Mouse (Mus musculus) lung, adult 2 months (tissue): ENCODE measurements at regions not wholly inside any gene's neighbourhood (a gene's known extent, or its start where the extent isn't known, plus 50 kb on each side); places are given as distances from the start of the nearest gene placed in this dataset.

Source experiments
- CTCF ChIP-seq: fragments of 200-500 bp; IDR thresholded peaks from 2 replicates; pipeline ENCODE4 v1.5.1; 2011; ENCODE audit warnings: mild to moderate bottlenecking, low read length, control low read depth; ENCODE audit not compliant: insufficient read depth
- POLR2A ChIP-seq: fragments of 200-500 bp; IDR thresholded peaks from 2 replicates; pipeline ENCODE4 v1.6.1; 2011; ENCODE audit warnings: low read depth, mild to moderate bottlenecking, control low read depth, low read length, borderline replicate concordance; ENCODE audit errors: extremely low read depth

- TF ChIP-seq POLR2A (no peak), CTCF (no peak)
Observed at GRCm38 (mm10) chr11:7809741-7810140, 596.0 kb upstream of the Igfbp3 start.
